Mouse (Mus musculus): Measurements from ENCODE around the gene Ropn1l. TPM values are rescaled to one million over a fixed set of nuclear protein-coding genes. Genes with fewer than 3 reads are reported as not detected.
A peak's percentile ranks its signal among the peaks of the same experiment; 100 is the strongest.

Ropn1l gene
- 1.5 and 1.8 TPM in 2 replicates for polyA plus RNA-seq (2014; fragmentation: Nextera tagmentation; extraction: Ambion mirVana)

- peaks cover 14% of the 10 kb centered on the region for H3K36me3 ChIP-seq (ENCODE audit: control insufficient read depth, insufficient read depth, low read length)
- H3K27ac ChIP-seq (ENCODE audit: low read depth): peak within 1 kb of the TSS; percentile 73
- H3K9ac ChIP-seq (ENCODE audit: low read length): peak within 1 kb of the TSS; percentile 59
- H3K9me3 ChIP-seq (ENCODE audit: control insufficient read depth, low read length): no peaks in the 10 kb centered on the region
- H3K4me2 ChIP-seq (ENCODE audit: low read length): peak within 1 kb of the TSS; percentile 66
- DNase-seq (ENCODE audit: low spot score) (peak; percentile 93), ATAC-seq (replicated peaks; ENCODE audit: low FRiP score, low TSS enrichment, low read depth) (peak; percentile 92)
- no peaks in the 10 kb centered on the region for H3K27me3 ChIP-seq (replicated peaks; ENCODE audit: control insufficient read depth, insufficient read depth, low read length)
- under 1% methylated on average over 57 of the region's 57 CpGs for WGBS
- peak within 1 kb of the TSS; percentile 61 for H3K4me3 ChIP-seq (ENCODE audit: low read depth, low read length)
- peaks cover 7% of the 10 kb centered on the region; the same call in 1 of the 2 replicates for H3K4me1 ChIP-seq (replicated peaks; ENCODE audit: control insufficient read depth, insufficient read depth, low read length)
Measured at GRCm38 (mm10) chr15:31453098-31453916, at the start of gene Ropn1l. TSS of gene Ropn1l (minus strand) at chr15:31453737.

- no peak overlapping the region for H3K9ac ChIP-seq (ENCODE audit: low read length)
- H3K27ac ChIP-seq (ENCODE audit: low read depth): no peak overlapping the region
- ATAC-seq (replicated peaks; ENCODE audit: low FRiP score, low TSS enrichment, low read depth): no peak
- no peaks in the 10 kb centered on the region for H3K27me3 ChIP-seq (replicated peaks; ENCODE audit: control insufficient read depth, insufficient read depth, low read length)
- peaks cover 54% of the 10 kb centered on the region for H3K36me3 ChIP-seq (ENCODE audit: control insufficient read depth, insufficient read depth, low read length)
- no peaks in the 10 kb centered on the region for H3K4me1 ChIP-seq (replicated peaks; ENCODE audit: control insufficient read depth, insufficient read depth, low read length)
- DNase-seq (ENCODE audit: low spot score): no peak
- H3K9me3 ChIP-seq (ENCODE audit: control insufficient read depth, low read length): no peaks in the 10 kb centered on the region
- H3K4me2 ChIP-seq (ENCODE audit: low read length): no peak overlapping the region
- WGBS: 86% methylated on average over 4 of the region's 4 CpGs
- H3K4me3 ChIP-seq (ENCODE audit: low read depth, low read length): no peak overlapping the region
Measured at GRCm38 (mm10) chr15:31502996-31503395, 49.5 kb upstream of the Ropn1l start.

GRCm38 (mm10) chr15:31502313-31502712 is 48.8 kb upstream of the Ropn1l start:
- ATAC-seq (replicated peaks; ENCODE audit: low FRiP score, low TSS enrichment, low read depth) (no peak), DNase-seq (ENCODE audit: low spot score) (no peak)
- H3K4me1 ChIP-seq (replicated peaks; ENCODE audit: control insufficient read depth, insufficient read depth, low read length): no peaks in the 10 kb centered on the region
- no peaks in the 10 kb centered on the region for H3K9me3 ChIP-seq (ENCODE audit: control insufficient read depth, low read length)
- no peak overlapping the region for H3K9ac ChIP-seq (ENCODE audit: low read length)
- peaks cover 61% of the 10 kb centered on the region for H3K36me3 ChIP-seq (ENCODE audit: control insufficient read depth, insufficient read depth, low read length)
- no peak overlapping the region for H3K4me3 ChIP-seq (ENCODE audit: low read depth, low read length)
- WGBS: 88% methylated on average over 1 of the region's 1 CpGs
- H3K4me2 ChIP-seq (ENCODE audit: low read length): no peak overlapping the region
- no peaks in the 10 kb centered on the region for H3K27me3 ChIP-seq (replicated peaks; ENCODE audit: control insufficient read depth, insufficient read depth, low read length)
- no peak overlapping the region for H3K27ac ChIP-seq (ENCODE audit: low read depth)

GRCm38 (mm10) chr15:31494803-31495202 is 41.3 kb upstream of the Ropn1l start:
- 89% methylated on average over 9 of the region's 9 CpGs for WGBS
- H3K27ac ChIP-seq (ENCODE audit: low read depth): no peak overlapping the region
- ATAC-seq (replicated peaks; ENCODE audit: low FRiP score, low TSS enrichment, low read depth): no peak
- H3K9ac ChIP-seq (ENCODE audit: low read length): no peak overlapping the region
- H3K27me3 ChIP-seq (replicated peaks; ENCODE audit: control insufficient read depth, insufficient read depth, low read length): no peaks in the 10 kb centered on the region
- no peak for DNase-seq (ENCODE audit: low spot score)
- H3K4me1 ChIP-seq (replicated peaks; ENCODE audit: control insufficient read depth, insufficient read depth, low read length): no peaks in the 10 kb centered on the region
- peaks cover 73% of the 10 kb centered on the region for H3K36me3 ChIP-seq (ENCODE audit: control insufficient read depth, insufficient read depth, low read length)
- H3K9me3 ChIP-seq (ENCODE audit: control insufficient read depth, low read length): no peaks in the 10 kb centered on the region
- no peak overlapping the region for H3K4me3 ChIP-seq (ENCODE audit: low read depth, low read length)
- no peak overlapping the region for H3K4me2 ChIP-seq (ENCODE audit: low read length)

GRCm38 (mm10) chr15:31494310-31494709 is 40.8 kb upstream of the Ropn1l start:
- no peak for DNase-seq (ENCODE audit: low spot score)
- H3K4me3 ChIP-seq (ENCODE audit: low read depth, low read length): no peak overlapping the region
- no peak overlapping the region for H3K27ac ChIP-seq (ENCODE audit: low read depth)
- no peak overlapping the region for H3K9ac ChIP-seq (ENCODE audit: low read length)
- ATAC-seq (replicated peaks; ENCODE audit: low FRiP score, low TSS enrichment, low read depth): no peak
- no peaks in the 10 kb centered on the region for H3K9me3 ChIP-seq (ENCODE audit: control insufficient read depth, low read length)
- H3K27me3 ChIP-seq (replicated peaks; ENCODE audit: control insufficient read depth, insufficient read depth, low read length): no peaks in the 10 kb centered on the region
- WGBS: 84% methylated on average over 3 of the region's 3 CpGs
- H3K4me2 ChIP-seq (ENCODE audit: low read length): no peak overlapping the region
- H3K4me1 ChIP-seq (replicated peaks; ENCODE audit: control insufficient read depth, insufficient read depth, low read length): no peaks in the 10 kb centered on the region
- peaks cover 73% of the 10 kb centered on the region for H3K36me3 ChIP-seq (ENCODE audit: control insufficient read depth, insufficient read depth, low read length)

- ATAC-seq (replicated peaks; ENCODE audit: low FRiP score, low TSS enrichment, low read depth): no peak
Measured at GRCm38 (mm10) chr15:31487407-31487806, 33.9 kb upstream of the Ropn1l start.

GRCm38 (mm10) chr15:31476678-31477077 is 23.1 kb upstream of the Ropn1l start:
- Histone ChIP-seq H3K4me2 (ENCODE audit: low read length) (no peak overlapping the region), H3K9me3 (ENCODE audit: control insufficient read depth, low read length) (no peaks in the 10 kb centered on the region), H3K9ac (ENCODE audit: low read length) (no peak overlapping the region), H3K27ac (ENCODE audit: low read depth) (no peak overlapping the region), H3K27me3 (replicated peaks; ENCODE audit: control insufficient read depth, insufficient read depth, low read length) (no peaks in the 10 kb centered on the region), H3K36me3 (ENCODE audit: control insufficient read depth, insufficient read depth, low read length) (peaks cover 81% of the 10 kb centered on the region), H3K4me3 (ENCODE audit: low read depth, low read length) (no peak overlapping the region), H3K4me1 (replicated peaks; ENCODE audit: control insufficient read depth, insufficient read depth, low read length) (no peaks in the 10 kb centered on the region)
- no peak for DNase-seq (ENCODE audit: low spot score)
- ATAC-seq (replicated peaks; ENCODE audit: low FRiP score, low TSS enrichment, low read depth): no peak
- WGBS: 91% methylated on average over 1 of the region's 1 CpGs

More at GRCm38 (mm10) chr15:31487407-31487806, 33.9 kb upstream of the Ropn1l start:
- peaks cover 73% of the 10 kb centered on the region for H3K36me3 ChIP-seq (ENCODE audit: control insufficient read depth, insufficient read depth, low read length)
- H3K4me3 ChIP-seq (ENCODE audit: low read depth, low read length): no peak overlapping the region
- no peak for DNase-seq (ENCODE audit: low spot score)
- H3K9ac ChIP-seq (ENCODE audit: low read length): no peak overlapping the region
- no peaks in the 10 kb centered on the region for H3K9me3 ChIP-seq (ENCODE audit: control insufficient read depth, low read length)
- 95% methylated on average over 2 of the region's 2 CpGs for WGBS
- H3K27ac ChIP-seq (ENCODE audit: low read depth): no peak overlapping the region
- no peak overlapping the region for H3K4me2 ChIP-seq (ENCODE audit: low read length)
- no peaks in the 10 kb centered on the region for H3K27me3 ChIP-seq (replicated peaks; ENCODE audit: control insufficient read depth, insufficient read depth, low read length)
- no peaks in the 10 kb centered on the region for H3K4me1 ChIP-seq (replicated peaks; ENCODE audit: control insufficient read depth, insufficient read depth, low read length)

- Histone ChIP-seq H3K27me3 (replicated peaks; ENCODE audit: control insufficient read depth, insufficient read depth, low read length) (no peaks in the 10 kb centered on the region), H3K9me3 (ENCODE audit: control insufficient read depth, low read length) (no peaks in the 10 kb centered on the region), H3K4me3 (ENCODE audit: low read depth, low read length) (no peak overlapping the region), H3K27ac (ENCODE audit: low read depth) (no peak overlapping the region), H3K9ac (ENCODE audit: low read length) (no peak overlapping the region), H3K4me2 (ENCODE audit: low read length) (no peak overlapping the region), H3K4me1 (replicated peaks; ENCODE audit: control insufficient read depth, insufficient read depth, low read length) (no peaks in the 10 kb centered on the region), H3K36me3 (ENCODE audit: control insufficient read depth, insufficient read depth, low read length) (peaks cover 70% of the 10 kb centered on the region)
- no peak for DNase-seq (ENCODE audit: low spot score)
- 73% methylated on average over 4 of the region's 4 CpGs for WGBS
- ATAC-seq (replicated peaks; ENCODE audit: low FRiP score, low TSS enrichment, low read depth): no peak
Measured at GRCm38 (mm10) chr15:31472645-31473574, 19.4 kb upstream of the Ropn1l start.
